Mouse (Mus musculus) cortical plate, adult 2 months (tissue): Measurements from ENCODE around the gene Hivep3.

Source experiments
- CTCF ChIP-seq: fragments of 200-500 bp; IDR thresholded peaks from 2 replicates; pipeline ENCODE4 v1.5.1; 2011; ENCODE audit warnings: mild to moderate bottlenecking, control low read depth, low read length; ENCODE audit not compliant: insufficient read depth; ENCODE audit errors: extremely low read depth
- POLR2A ChIP-seq: fragments of 200-500 bp; IDR thresholded peaks from 2 replicates; pipeline ENCODE4 v1.6.1; 2011; ENCODE audit warnings: mild to moderate bottlenecking, low read length, control low read depth; ENCODE audit not compliant: insufficient read depth; ENCODE audit errors: extremely low read depth

GRCm38 (mm10) chr4:120064696-120065095 lies 331.1 kb downstream of the Hivep3 start, which contains the start of gene AL607142.1:
- TF ChIP-seq CTCF: no peak
- TF ChIP-seq POLR2A: no peak
